Mouse (Mus musculus) bone marrow macrophage, adult 2 months (primary cell): ENCODE measurements around the gene Rpl18a. TPM values are rescaled to one million over a fixed set of nuclear protein-coding genes. Genes with fewer than 3 reads are reported as not detected.
A peak's percentile ranks its signal among the peaks of the same experiment; 100 is the strongest.

Experiments
- H3K27ac ChIP-seq: 2 replicates; pipeline ENCODE4 v1.5.1; 2012; ENCODE audit warnings: low read depth, low read length; ENCODE audit not compliant: insufficient read depth
- H3K4me1 ChIP-seq: 2 replicates; pipeline ENCODE4 v1.6.1; 2012; ENCODE audit warnings: low read length; ENCODE audit not compliant: control insufficient read depth, insufficient read depth
- H3K4me3 ChIP-seq: 2 replicates; pipeline ENCODE4 v1.5.1; 2012; ENCODE audit warnings: mild to moderate bottlenecking, low read length, moderate library complexity; ENCODE audit not compliant: insufficient read depth
- CTCF ChIP-seq: IDR thresholded peaks from 2 replicates; pipeline ENCODE4 v1.5.1; 2012; ENCODE audit warnings: low read depth, mild to moderate bottlenecking, low read length, moderate library complexity
- POLR2A ChIP-seq: IDR thresholded peaks from 2 replicates; pipeline ENCODE4 v1.6.1; 2012; ENCODE audit warnings: mild to moderate bottlenecking, low read depth, low read length, borderline replicate concordance
- polyA plus RNA-seq: library from polyadenylated mRNA; stranded (reverse); fragments of >200 nt; gene quantifications from 2 replicates; pipeline ENCODE4 v1.2.4, GENCODE M21; 2012; ENCODE audit not compliant: missing spikeins, insufficient read depth, insufficient read length

Gene Rpl18a
- polyA plus RNA-seq, 1 experiment = 1,824 TPM

- TF ChIP-seq POLR2A (no peak), CTCF (no peak)
These were observed 12.5 kb downstream of the Rpl18a start for GRCm38 (mm10) chr8:70884683-70885082.

GRCm38 (mm10) chr8:70884186-70884585 is 13.0 kb downstream of the Rpl18a start:
- Histone ChIP-seq H3K27ac (no peak overlapping the region), H3K4me3 (no peak overlapping the region), H3K4me1 (peaks cover 16% of the 10 kb centered on the region)
- no peak for TF ChIP-seq POLR2A
- no peak for TF ChIP-seq CTCF

More at GRCm38 (mm10) chr8:70884683-70885082, 12.5 kb downstream of the Rpl18a start:
- peaks cover 16% of the 10 kb centered on the region for H3K4me1 ChIP-seq
- H3K27ac ChIP-seq = no peak overlapping the region
- H3K4me3 ChIP-seq = no peak overlapping the region

DNA sequence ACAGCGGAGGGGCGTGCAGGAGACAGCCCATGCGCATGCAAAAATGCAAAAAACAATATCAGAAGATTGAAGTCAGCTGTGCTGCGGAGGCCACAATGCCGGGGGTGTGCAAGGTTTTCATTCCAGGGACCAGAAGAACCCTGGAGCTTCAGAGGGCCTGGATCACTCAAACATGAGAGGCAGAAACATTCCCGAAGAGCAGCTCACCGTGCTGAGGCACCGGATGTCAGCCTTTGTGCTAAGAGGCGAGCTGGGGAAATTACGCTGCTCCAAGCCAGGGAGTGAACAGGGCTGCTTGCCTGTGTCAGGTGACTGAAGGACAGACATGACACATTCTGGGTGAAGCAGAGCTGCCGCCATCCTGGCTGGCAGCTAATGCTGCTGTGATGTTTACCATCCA is 16.7 kb downstream of the Rpl18a start:
- H3K4me1 ChIP-seq = peaks cover 12% of the 10 kb centered on the region
- H3K4me3 ChIP-seq = no peak overlapping the region
- TF ChIP-seq CTCF (no peak), POLR2A (no peak)
- no peak overlapping the region for H3K27ac ChIP-seq

GRCm38 (mm10) chr8:70880126-70880525 is 17.1 kb downstream of the Rpl18a start:
- TF ChIP-seq CTCF (no peak), POLR2A (no peak)
- Histone ChIP-seq H3K27ac (no peak overlapping the region), H3K4me3 (no peak overlapping the region), H3K4me1 (peaks cover 8% of the 10 kb centered on the region)

GRCm38 (mm10) chr8:70879500-70879899 is 17.7 kb downstream of the Rpl18a start:
- Histone ChIP-seq H3K4me1 (0 out of 2 replicates have a peak, but pooled peaks cover 3% of the 10 kb centered on the region), H3K4me3 (no peak overlapping the region), H3K27ac (no peak overlapping the region)
- no peak for TF ChIP-seq POLR2A
- no peak for TF ChIP-seq CTCF

DNA sequence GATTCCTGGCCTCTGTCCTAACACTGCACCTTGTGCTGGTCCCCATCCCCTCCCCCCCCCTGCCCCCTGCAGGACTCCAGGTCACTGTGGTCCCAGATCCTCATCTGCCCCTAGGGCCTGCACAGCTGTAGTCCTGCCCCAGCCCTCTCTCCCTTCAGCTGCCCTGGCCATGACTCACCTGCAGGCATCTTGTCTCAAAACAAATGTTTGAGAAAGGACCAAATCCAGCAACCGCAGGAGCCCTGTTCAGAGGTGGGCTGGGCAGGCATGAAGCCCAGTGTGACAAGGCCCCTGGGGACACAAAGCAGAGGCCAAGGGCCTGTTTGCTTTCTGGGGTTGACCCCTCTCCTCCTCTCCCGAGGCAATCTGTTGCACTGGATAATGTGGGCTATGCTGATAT is 19.0 kb downstream of the Rpl18a start:
- Histone ChIP-seq H3K27ac (no peak overlapping the region), H3K4me3 (no peak overlapping the region), H3K4me1 (no peaks in the 10 kb centered on the region)
- TF ChIP-seq POLR2A = no peak
- TF ChIP-seq CTCF = no peak

DNA sequence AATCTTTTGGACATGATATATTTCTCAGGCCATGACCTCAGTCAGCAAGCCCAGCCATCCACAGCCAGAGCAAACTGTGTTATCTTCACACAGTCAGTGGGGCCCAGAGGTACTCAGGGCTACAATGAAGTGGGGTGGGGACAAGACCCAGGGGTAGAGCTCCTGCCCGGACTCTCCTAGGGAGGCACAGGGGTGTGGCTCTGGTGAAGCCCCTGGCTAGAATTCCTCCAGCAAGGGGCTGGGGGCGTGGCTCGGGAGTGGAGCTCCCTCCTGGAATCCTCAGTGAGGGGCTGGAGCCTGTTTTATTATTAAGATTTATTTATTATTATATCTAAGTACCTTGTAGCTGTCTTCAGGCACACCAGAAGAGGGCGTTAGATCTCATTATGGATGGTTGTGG is 20.8 kb downstream of the Rpl18a start:
- no peak overlapping the region for H3K27ac ChIP-seq
- no peaks in the 10 kb centered on the region for H3K4me1 ChIP-seq
- no peak for TF ChIP-seq CTCF
- no peak for TF ChIP-seq POLR2A

DNA sequence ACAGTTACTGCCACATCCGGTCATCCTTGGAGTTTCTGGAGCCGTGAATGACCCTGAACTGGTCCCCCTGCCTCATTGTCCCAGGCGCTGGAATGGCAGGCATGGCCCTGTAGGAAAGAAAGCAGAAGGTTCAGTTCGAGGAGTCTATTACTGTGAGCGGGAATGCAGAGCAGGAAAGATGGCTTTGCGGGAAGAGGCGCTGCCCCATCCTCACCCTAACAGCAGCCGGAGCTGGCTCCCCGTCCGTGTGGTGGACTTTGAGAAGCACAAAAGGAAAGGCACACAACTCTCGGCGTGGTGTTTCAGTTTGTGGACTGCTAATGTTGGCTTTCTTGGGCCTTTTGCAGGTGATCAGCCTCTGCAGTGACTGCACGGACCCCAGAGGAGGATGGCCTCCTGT is 22.8 kb downstream of the Rpl18a start:
- no peaks in the 10 kb centered on the region for H3K4me1 ChIP-seq
- H3K27ac ChIP-seq = no peak overlapping the region
- H3K4me3 ChIP-seq = no peak overlapping the region
- TF ChIP-seq POLR2A (no peak), CTCF (no peak)

More for the DNA sequence above, 20.8 kb downstream of the Rpl18a start:
- H3K4me3 ChIP-seq = no peak overlapping the region

DNA sequence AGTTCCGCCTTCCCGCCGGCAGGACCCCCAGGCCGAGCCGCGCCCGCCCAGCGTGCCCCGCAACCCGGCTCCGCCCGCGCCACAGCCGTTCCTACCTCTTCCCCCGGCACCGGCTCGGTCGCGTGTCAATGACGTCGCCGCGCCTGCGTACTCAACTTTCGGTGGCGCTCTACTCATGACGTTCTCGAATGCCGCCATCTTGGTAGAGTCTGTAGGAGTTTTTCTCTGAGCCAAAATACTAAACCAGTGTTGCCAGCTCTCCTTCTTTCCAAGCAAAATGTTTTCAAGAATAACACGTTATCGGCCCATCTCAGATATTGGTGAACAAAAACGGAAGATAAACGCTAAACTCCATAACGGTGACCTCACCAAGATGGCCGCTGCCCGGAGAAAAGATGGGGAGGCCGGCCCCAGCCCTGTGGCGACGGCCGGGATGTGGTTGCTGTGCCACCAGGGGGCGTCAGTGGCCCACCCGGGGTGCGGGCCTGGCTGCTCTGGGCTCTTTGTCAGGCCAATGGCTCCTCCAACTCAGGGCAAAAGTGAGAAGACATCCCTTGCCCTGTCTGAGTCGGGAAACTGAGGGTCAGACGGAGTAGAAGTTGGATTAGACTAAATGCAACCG is 23.7 kb downstream of the Rpl18a start, which contains the start of gene Ccdc124:
Gene Ccdc124 (minus strand): TSS at position 572 of the 622 bp plus-strand sequence.
- Histone ChIP-seq H3K4me1 (peaks cover 4% of the 10 kb centered on the region), H3K27ac (peak within 1 kb of the TSS; percentile 82), H3K4me3 (peak within 1 kb of the TSS; percentile 61)
- TF ChIP-seq POLR2A (0 out of 2 replicates have a peak, but pooled peaks have one; percentile 13), CTCF (peak; percentile 69)

GRCm38 (mm10) chr8:70872643-70873363 is 24.4 kb downstream of the Rpl18a start:
- Histone ChIP-seq H3K4me3 (peak overlapping the region; percentile 61), H3K4me1 (peaks cover 4% of the 10 kb centered on the region), H3K27ac (peak overlapping the region; percentile 57)
- TF ChIP-seq CTCF = no peak
- TF ChIP-seq POLR2A = no peak
